Mouse (Mus musculus) intestine, embryonic 16.5 days (tissue): ENCODE measurements around the gene Lrmda. TPM values are rescaled to one million over a fixed set of nuclear protein-coding genes. Genes with fewer than 3 reads are reported as not detected.

ENCODE experiments used
- ATAC-seq: fragments of 200-750 bp; cut with Nextera tagmentation; 2 replicates; pipeline ENCODE4 v1.8.0; 2017; ENCODE audit warnings: moderate TSS enrichment, moderate library complexity
- H3K27ac ChIP-seq: fragments of 300-500 bp; sonication (generic); 2 replicates; pipeline ENCODE4 v1.5.1; 2014; ENCODE audit warnings: mild to moderate bottlenecking, low read length
- H3K27me3 ChIP-seq: fragments of 300-500 bp; sonication (generic); replicated peaks from 2 replicates; pipeline ENCODE4 v1.6.1; 2014; ENCODE audit warnings: low read length, control low read depth, mixed read lengths; ENCODE audit not compliant: control insufficient read depth, insufficient read depth
- H3K36me3 ChIP-seq: fragments of 300-500 bp; sonication (generic); 2 replicates; pipeline ENCODE4 v1.6.1; 2014; ENCODE audit warnings: low read length, control low read depth; ENCODE audit not compliant: control insufficient read depth, insufficient read depth
- H3K4me1 ChIP-seq: fragments of 300-500 bp; sonication (generic); 2 replicates; pipeline ENCODE4 v1.6.1; 2014; ENCODE audit warnings: low read length, control low read depth, mixed read lengths; ENCODE audit not compliant: control insufficient read depth, insufficient read depth
- H3K4me2 ChIP-seq: fragments of 300-500 bp; sonication (generic); 2 replicates; pipeline ENCODE4 v1.6.1; 2014; ENCODE audit warnings: low read depth, low read length, control low read depth
- H3K4me3 ChIP-seq: fragments of 300-500 bp; sonication (generic); 2 replicates; pipeline ENCODE4 v1.5.1; 2014; ENCODE audit warnings: mild to moderate bottlenecking, low read length
- H3K9ac ChIP-seq: fragments of 300-500 bp; sonication (generic); 2 replicates; pipeline ENCODE4 v1.6.1; 2014; ENCODE audit warnings: low read depth, low read length
- H3K9me3 ChIP-seq: fragments of 300-500 bp; sonication (generic); 2 replicates; pipeline ENCODE4 v1.6.1; 2016; ENCODE audit warnings: low read length, control low read depth; ENCODE audit not compliant: control insufficient read depth
- WGBS: fragments of 180-500 bp; shearing (Covaris S2); extraction: QIAGEN DNeasy Blood & Tissue Kit; methylation state at CpG from one replicate; pipeline ENCODE4 v1.1.7; 2014; 5-methylcytosine and 5-hydroxymethylcytosine counted together
- polyA plus RNA-seq: library from polyadenylated mRNA; unstranded; fragments of >200 nt; fragmentation: Nextera tagmentation; extraction: Ambion mirVana; gene quantifications from 2 replicates; pipeline ENCODE4 v1.2.1, GENCODE M21; 2015

The Lrmda gene
- polyA plus RNA-seq, 1 experiment from 2014 or later, result 0.53 TPM

DNA sequence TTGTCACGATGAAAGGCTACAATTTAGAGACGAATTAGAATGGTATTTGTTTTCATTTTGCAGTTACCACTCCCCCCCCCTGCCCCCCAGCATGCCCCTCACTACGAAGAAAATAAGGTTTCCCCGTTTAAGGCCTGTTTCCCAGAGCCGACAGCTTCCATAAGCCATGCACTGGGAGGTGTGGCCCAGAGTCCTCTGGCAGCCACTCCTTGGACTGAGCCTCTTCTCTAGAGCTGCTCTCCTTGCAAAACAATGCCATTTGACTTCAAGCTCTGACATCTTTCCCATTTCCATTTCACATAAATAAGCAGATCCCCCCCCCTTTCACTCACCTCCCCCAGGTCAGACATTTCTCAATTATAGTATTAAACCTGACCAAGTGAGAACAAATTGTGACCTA, 654.1 kb downstream of the Lrmda start:
- Histone ChIP-seq H3K36me3 (no peaks in the 10 kb centered on the region), H3K4me1 (no peaks in the 10 kb centered on the region), H3K9ac (no peak overlapping the region), H3K4me2 (no peak overlapping the region), H3K27me3 (no peaks in the 10 kb centered on the region), H3K4me3 (no peak overlapping the region), H3K9me3 (no peaks in the 10 kb centered on the region), H3K27ac (no peak overlapping the region)
- ATAC-seq, result no peak
- WGBS, result 47% methylated on average over 5 of the region's 5 CpGs

DNA sequence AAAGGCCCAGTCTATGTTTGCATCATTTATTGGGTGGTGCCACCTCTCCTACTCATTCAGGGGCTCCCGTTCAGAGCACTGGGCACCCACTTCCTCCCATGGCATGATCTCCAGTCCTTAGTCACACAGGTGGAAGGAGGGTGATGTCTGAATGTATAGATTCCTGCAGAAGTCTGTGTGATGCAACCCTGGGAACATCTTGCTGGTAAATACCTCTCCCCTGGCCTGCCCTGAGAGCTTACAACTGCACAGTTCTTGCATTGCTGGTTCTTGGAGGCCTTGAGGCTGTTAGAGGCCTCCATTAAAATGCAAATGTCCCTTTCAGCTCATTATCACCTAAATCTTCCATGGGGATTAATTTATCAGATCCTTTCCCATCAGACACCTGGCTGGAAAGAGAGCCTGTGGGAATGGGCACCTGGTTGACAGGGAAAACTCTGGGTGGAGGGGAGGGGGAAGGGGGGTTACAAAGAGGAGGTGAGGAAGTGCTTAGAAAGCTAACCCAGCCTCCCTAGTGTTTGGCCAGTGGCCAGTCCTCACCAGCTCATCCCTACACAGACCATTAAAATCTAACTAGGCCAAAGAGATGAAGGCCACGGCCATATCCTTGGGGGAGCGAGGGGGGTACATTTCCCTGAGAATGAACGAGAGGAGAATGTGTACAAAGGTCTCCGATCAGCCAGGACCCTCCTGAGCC, 659.6 kb downstream of the Lrmda start:
- Histone ChIP-seq H3K4me1 (no peaks in the 10 kb centered on the region), H3K27me3 (no peaks in the 10 kb centered on the region), H3K27ac (no peak overlapping the region), H3K36me3 (no peaks in the 10 kb centered on the region), H3K9ac (no peak overlapping the region), H3K9me3 (no peaks in the 10 kb centered on the region), H3K4me3 (no peak overlapping the region), H3K4me2 (no peak overlapping the region)
- WGBS, result 78% methylated on average over 5 of the region's 5 CpGs
- ATAC-seq, result no peak

DNA sequence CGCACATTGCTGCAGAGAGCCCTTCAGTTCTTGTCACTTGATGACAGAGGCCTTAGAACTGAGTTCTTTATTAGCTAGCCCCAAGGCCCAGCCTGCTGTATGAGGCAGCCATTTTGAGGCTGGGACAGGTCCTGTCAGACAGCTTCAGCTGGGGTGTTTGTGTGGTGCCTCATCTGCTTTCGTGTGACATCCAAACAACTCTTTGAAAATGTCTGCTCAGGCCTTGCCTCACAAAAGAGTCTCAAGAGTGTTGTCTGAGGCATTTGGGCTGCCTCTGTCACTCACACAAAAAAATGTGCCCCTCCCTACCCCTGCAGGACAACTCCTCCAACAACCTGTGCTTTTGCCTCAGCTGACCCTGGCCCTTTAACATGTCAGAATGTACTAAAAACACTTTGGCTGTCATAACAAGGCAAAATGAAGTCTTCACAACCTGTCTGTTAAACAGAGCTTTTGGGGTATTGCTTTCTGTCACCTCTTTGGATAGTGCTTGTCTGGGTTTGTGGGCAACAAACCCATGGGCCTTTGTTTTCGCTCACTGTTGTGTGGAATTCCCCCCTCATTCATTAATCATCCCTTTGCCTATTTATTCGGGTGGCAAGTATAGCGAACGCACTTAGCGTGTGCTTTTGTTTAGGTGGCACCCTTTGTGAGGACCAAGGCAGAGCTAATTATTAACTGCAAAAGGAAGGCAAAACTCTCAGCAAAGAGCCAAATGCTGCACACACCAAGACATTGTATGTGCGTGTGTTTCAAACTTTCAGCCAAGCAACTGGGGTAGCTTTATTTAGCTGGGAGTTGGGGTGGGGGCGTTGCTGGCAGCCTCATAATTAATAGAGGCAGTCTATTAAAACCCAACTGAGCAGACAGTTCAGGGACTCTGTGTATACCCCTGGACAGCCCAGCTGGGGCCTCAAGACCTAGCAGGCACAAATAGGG, 660.5 kb downstream of the Lrmda start:
- H3K27ac ChIP-seq, result no peak overlapping the region
- no peak overlapping the region for H3K4me3 ChIP-seq
- WGBS, result 50% methylated on average over 9 of the region's 9 CpGs
- no peaks in the 10 kb centered on the region for H3K9me3 ChIP-seq
- H3K9ac ChIP-seq, result no peak overlapping the region
- ATAC-seq, result no peak
- no peaks in the 10 kb centered on the region for H3K27me3 ChIP-seq
- H3K4me2 ChIP-seq, result no peak overlapping the region
- no peaks in the 10 kb centered on the region for H3K36me3 ChIP-seq
- H3K4me1 ChIP-seq, result no peaks in the 10 kb centered on the region

DNA sequence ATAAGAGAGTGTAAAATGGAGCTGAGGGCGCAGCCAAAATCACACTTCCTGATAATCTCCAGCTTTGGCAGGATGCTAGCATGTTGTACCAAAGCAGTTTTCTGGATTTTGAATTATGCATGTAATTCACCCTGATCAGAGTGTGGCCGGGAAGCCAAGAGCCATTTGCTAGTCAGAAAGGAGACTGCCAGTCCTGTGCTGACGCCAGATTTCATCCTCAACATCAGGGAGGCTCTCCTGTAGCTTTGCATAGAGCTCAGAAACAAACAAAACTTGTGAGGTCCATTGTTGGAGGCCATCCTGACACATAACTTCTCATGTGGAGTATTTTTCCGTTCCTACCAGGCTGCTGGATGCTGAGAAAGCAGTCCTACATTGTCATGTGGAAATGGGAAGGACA, 667.4 kb downstream of the Lrmda start:
- H3K4me3 ChIP-seq, result no peak overlapping the region
- H3K27me3 ChIP-seq, result no peaks in the 10 kb centered on the region
- no peak overlapping the region for H3K4me2 ChIP-seq
- 53% methylated on average over 4 of the region's 4 CpGs for WGBS
- H3K36me3 ChIP-seq, result no peaks in the 10 kb centered on the region
- no peak overlapping the region for H3K27ac ChIP-seq
- no peaks in the 10 kb centered on the region for H3K4me1 ChIP-seq
- H3K9me3 ChIP-seq, result no peaks in the 10 kb centered on the region
- ATAC-seq, result no peak
- H3K9ac ChIP-seq, result no peak overlapping the region

DNA sequence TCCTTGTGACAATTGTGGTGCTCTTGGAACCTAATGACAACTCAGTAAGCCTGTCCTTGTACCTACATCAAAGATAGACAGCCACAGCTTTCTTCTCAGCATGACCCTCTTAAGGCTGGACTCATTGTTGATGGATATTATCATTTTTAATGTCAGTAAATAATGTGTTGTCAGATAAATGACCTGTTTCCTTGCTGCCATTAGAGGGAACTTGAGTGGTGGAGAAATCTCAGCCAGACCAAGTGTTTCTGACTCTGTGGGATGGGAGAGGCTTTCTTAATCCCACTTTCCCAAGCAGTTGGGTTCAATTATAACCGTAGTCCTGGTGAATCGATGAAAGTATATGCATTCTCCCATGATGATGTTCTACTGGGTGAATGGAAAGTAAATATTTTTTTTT, 668.9 kb downstream of the Lrmda start:
- no peaks in the 10 kb centered on the region for H3K36me3 ChIP-seq
- no peak overlapping the region for H3K4me3 ChIP-seq
- ATAC-seq, result no peak
- no peak overlapping the region for H3K4me2 ChIP-seq
- 84% methylated on average over 2 of the region's 2 CpGs for WGBS
- H3K27me3 ChIP-seq, result no peaks in the 10 kb centered on the region
- no peak overlapping the region for H3K27ac ChIP-seq
- H3K4me1 ChIP-seq, result no peaks in the 10 kb centered on the region
- no peak overlapping the region for H3K9ac ChIP-seq
- no peaks in the 10 kb centered on the region for H3K9me3 ChIP-seq

DNA sequence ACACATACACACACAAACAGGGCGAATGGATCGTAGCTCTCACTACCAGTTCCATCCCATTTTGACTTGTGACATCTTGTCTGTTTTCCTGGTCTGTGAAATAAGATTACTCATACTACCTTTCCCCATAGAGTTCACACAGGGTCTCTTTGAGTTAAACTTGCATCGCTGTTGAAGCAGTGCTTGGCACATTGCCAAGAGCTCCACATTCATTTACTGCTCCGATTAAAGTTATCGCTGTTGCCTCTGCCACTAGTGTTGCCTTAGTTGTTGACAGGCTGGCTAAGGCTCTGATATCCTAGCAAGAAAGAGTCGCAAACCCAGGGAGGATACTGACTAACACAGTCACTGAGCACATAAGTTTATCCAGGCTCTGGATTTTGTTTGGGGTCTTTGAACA, 675.9 kb downstream of the Lrmda start:
- Histone ChIP-seq H3K9me3 (no peaks in the 10 kb centered on the region), H3K4me1 (peaks cover 6% of the 10 kb centered on the region), H3K36me3 (no peaks in the 10 kb centered on the region), H3K27ac (no peak overlapping the region), H3K9ac (no peak overlapping the region), H3K4me2 (no peak overlapping the region), H3K27me3 (no peaks in the 10 kb centered on the region), H3K4me3 (no peak overlapping the region)
- 34% methylated on average over 6 of the region's 6 CpGs for WGBS
- 0 out of 2 replicates have a peak, but pooled peaks have one; percentile 42 for ATAC-seq

DNA sequence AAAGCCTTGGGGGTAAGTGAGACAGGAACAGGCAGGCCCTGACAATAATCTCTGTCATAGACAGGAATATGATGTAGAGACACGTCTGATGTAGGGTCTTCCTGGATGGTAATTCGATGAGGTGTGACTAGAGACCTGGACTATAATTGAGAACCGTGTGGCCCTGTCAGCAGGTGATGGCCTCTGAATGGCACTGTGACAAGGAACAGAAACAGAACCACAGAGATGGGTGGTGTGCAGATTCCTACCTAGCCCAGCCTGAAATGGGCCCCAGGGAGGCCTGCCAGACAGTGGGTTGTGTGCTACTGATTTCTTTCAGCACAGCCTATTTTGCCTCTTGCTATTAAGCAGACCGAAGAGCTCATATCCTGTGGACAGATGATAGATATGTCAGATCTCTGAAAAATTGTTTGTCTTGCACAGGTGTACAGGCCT, 676.4 kb downstream of the Lrmda start:
- H3K4me1 ChIP-seq, result peaks cover 6% of the 10 kb centered on the region
- no peak overlapping the region for H3K27ac ChIP-seq

DNA sequence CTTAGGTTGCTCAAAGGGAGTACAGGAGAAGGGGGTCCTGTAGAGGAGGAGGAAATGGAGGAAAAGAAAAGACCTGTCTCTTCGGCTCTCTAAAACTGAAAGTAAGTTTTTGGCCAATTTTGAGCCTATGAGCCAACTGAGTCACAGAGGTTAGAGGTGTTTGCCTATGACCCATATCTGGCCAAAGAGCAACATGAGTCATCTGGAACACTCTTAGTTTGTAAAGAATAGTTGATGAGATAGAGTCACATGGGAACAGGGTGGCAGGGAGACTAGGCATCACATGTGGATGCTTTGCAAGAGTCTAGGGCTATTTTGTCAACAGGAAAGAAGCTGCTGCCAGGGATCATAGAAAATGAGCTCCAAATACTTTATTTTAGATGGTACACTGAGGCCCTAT, 680.7 kb downstream of the Lrmda start:
- no peak overlapping the region for H3K27ac ChIP-seq
- no peaks in the 10 kb centered on the region for H3K9me3 ChIP-seq
- no peak overlapping the region for H3K4me2 ChIP-seq
- no peak overlapping the region for H3K9ac ChIP-seq
- no peak for ATAC-seq
- no peaks in the 10 kb centered on the region for H3K36me3 ChIP-seq
- H3K4me3 ChIP-seq, result no peak overlapping the region
- WGBS, result 97% methylated on average over 1 of the region's 1 CpGs
- no peaks in the 10 kb centered on the region for H3K27me3 ChIP-seq
- H3K4me1 ChIP-seq, result peaks cover 6% of the 10 kb centered on the region

More for the DNA sequence above, 676.4 kb downstream of the Lrmda start:
- Histone ChIP-seq H3K36me3 (no peaks in the 10 kb centered on the region), H3K9ac (no peak overlapping the region), H3K4me3 (no peak overlapping the region), H3K4me2 (no peak overlapping the region), H3K9me3 (no peaks in the 10 kb centered on the region), H3K27me3 (no peaks in the 10 kb centered on the region)
- 61% methylated on average over 4 of the region's 4 CpGs for WGBS
- ATAC-seq, result no peak

DNA sequence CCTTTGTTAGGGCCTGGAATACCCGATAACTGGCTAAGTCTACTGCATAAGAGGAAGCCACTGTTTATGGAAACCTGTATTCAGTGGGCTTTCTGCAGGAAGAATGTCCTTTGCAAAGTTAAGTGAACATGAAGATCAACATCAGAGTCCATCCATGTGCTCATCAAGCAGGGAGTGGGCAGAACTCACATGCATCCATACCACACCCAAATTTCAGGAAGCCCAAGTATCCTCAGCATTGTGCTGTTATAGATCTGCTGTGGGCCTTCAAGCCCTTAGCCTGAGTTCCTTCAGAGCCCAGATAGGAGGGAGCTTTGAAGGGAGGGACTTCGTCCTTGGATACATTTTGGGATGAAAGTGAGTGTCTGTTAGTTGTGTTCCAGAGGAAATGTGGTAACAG, 681.2 kb downstream of the Lrmda start:
- Histone ChIP-seq H3K36me3 (no peaks in the 10 kb centered on the region), H3K4me3 (no peak overlapping the region), H3K4me2 (no peak overlapping the region), H3K27ac (no peak overlapping the region), H3K9me3 (no peaks in the 10 kb centered on the region), H3K27me3 (no peaks in the 10 kb centered on the region), H3K4me1 (peaks cover 3% of the 10 kb centered on the region), H3K9ac (no peak overlapping the region)
- 94% methylated on average over 2 of the region's 2 CpGs for WGBS
- no peak for ATAC-seq
